Mouse (Mus musculus) erythroblast, embryonic 14.5 days (primary cell): ENCODE measurements around the gene Fbn1. TPM values are rescaled to one million over a fixed set of nuclear protein-coding genes. Genes with fewer than 3 reads are reported as not detected.

Experiments used
- H3K27me3 ChIP-seq: 2 replicates; pipeline ENCODE4 v1.6.1; 2012; ENCODE audit warnings: inconsistent platforms; ENCODE audit not compliant: control insufficient read depth
- H3K36me3 ChIP-seq: 2 replicates; pipeline ENCODE4 v1.6.1; 2012; ENCODE audit warnings: mild to moderate bottlenecking, inconsistent platforms; ENCODE audit not compliant: control insufficient read depth
- H3K4me1 ChIP-seq: 2 replicates; pipeline ENCODE4 v1.6.1; 2012; ENCODE audit warnings: inconsistent platforms; ENCODE audit not compliant: control insufficient read depth
- H3K4me3 ChIP-seq: replicated peaks from 2 replicates; pipeline ENCODE3; 2012; ENCODE audit warnings: moderate library complexity, mild to moderate bottlenecking, inconsistent platforms
- H3K9me3 ChIP-seq: 2 replicates; pipeline ENCODE4 v1.6.1; 2012; ENCODE audit warnings: low read length, inconsistent platforms, mixed read lengths; ENCODE audit not compliant: control insufficient read depth
- GATA1 ChIP-seq: IDR thresholded peaks from 2 replicates; pipeline ENCODE4 v1.6.1; 2012; ENCODE audit warnings: low read length, inconsistent platforms, mixed read lengths
- TAL1 ChIP-seq: IDR thresholded peaks from 3 replicates; pipeline ENCODE4 v1.6.1; 2012; ENCODE audit warnings: low read length, inconsistent platforms, mixed read lengths
- polyA plus RNA-seq: library from polyadenylated mRNA; stranded (reverse); fragments of >175 nt; gene quantifications from 2 replicates; pipeline ENCODE4 v1.2.3, GENCODE M21; 2012

The Fbn1 gene
- polyA plus RNA-seq, 1 experiment = not detected

GRCm38 (mm10) chr2:125473228-125473627 is 34.6 kb downstream of the Fbn1 start:
- no peaks in the 10 kb centered on the region for H3K36me3 ChIP-seq
- no peak for TF ChIP-seq TAL1
- TF ChIP-seq GATA1 = no peak
- no peaks in the 10 kb centered on the region for H3K9me3 ChIP-seq

GRCm38 (mm10) chr2:125471721-125472120 is 36.1 kb downstream of the Fbn1 start:
- no peaks in the 10 kb centered on the region for H3K4me1 ChIP-seq
- no peaks in the 10 kb centered on the region for H3K9me3 ChIP-seq
- no peaks in the 10 kb centered on the region for H3K27me3 ChIP-seq
- H3K36me3 ChIP-seq = no peaks in the 10 kb centered on the region
- TF ChIP-seq GATA1 (no peak), TAL1 (no peak)
- H3K4me3 ChIP-seq = no peak overlapping the region

More at GRCm38 (mm10) chr2:125473228-125473627, 34.6 kb downstream of the Fbn1 start:
- Histone ChIP-seq H3K4me1 (no peaks in the 10 kb centered on the region), H3K4me3 (no peak overlapping the region), H3K27me3 (no peaks in the 10 kb centered on the region)

- H3K27me3 ChIP-seq = no peaks in the 10 kb centered on the region
- no peaks in the 10 kb centered on the region for H3K36me3 ChIP-seq
- no peak overlapping the region for H3K4me3 ChIP-seq
- no peaks in the 10 kb centered on the region for H3K9me3 ChIP-seq
- no peaks in the 10 kb centered on the region for H3K4me1 ChIP-seq
- TF ChIP-seq TAL1 (no peak), GATA1 (no peak)
These were observed 37.1 kb downstream of the Fbn1 start for GRCm38 (mm10) chr2:125470553-125471295.

- no peaks in the 10 kb centered on the region for H3K9me3 ChIP-seq
- H3K4me1 ChIP-seq = no peaks in the 10 kb centered on the region
- H3K27me3 ChIP-seq = no peaks in the 10 kb centered on the region
- H3K36me3 ChIP-seq = no peaks in the 10 kb centered on the region
- no peak overlapping the region for H3K4me3 ChIP-seq
- TF ChIP-seq TAL1 (no peak), GATA1 (no peak)
These were observed 43.8 kb downstream of the Fbn1 start for GRCm38 (mm10) chr2:125464036-125464435.

GRCm38 (mm10) chr2:125459087-125459486 is 48.7 kb downstream of the Fbn1 start:
- Histone ChIP-seq H3K4me3 (no peak overlapping the region), H3K27me3 (no peaks in the 10 kb centered on the region), H3K36me3 (no peaks in the 10 kb centered on the region), H3K9me3 (no peaks in the 10 kb centered on the region), H3K4me1 (no peaks in the 10 kb centered on the region)
- TF ChIP-seq GATA1 = no peak
- no peak for TF ChIP-seq TAL1

- Histone ChIP-seq H3K27me3 (no peaks in the 10 kb centered on the region), H3K4me1 (no peaks in the 10 kb centered on the region), H3K4me3 (no peak overlapping the region), H3K9me3 (no peaks in the 10 kb centered on the region), H3K36me3 (no peaks in the 10 kb centered on the region)
- TF ChIP-seq GATA1 = no peak
- TF ChIP-seq TAL1 = no peak
These were observed 51.6 kb downstream of the Fbn1 start for GRCm38 (mm10) chr2:125456059-125456789.

- no peaks in the 10 kb centered on the region for H3K4me1 ChIP-seq
These were observed 53.0 kb downstream of the Fbn1 start for GRCm38 (mm10) chr2:125454781-125455180.

GRCm38 (mm10) chr2:125452369-125453097 is 55.3 kb downstream of the Fbn1 start:
- Histone ChIP-seq H3K4me1 (no peaks in the 10 kb centered on the region), H3K27me3 (no peaks in the 10 kb centered on the region), H3K4me3 (no peak overlapping the region), H3K9me3 (no peaks in the 10 kb centered on the region), H3K36me3 (no peaks in the 10 kb centered on the region)
- no peak for TF ChIP-seq TAL1
- no peak for TF ChIP-seq GATA1

More at GRCm38 (mm10) chr2:125454781-125455180, 53.0 kb downstream of the Fbn1 start:
- no peak overlapping the region for H3K4me3 ChIP-seq
- H3K9me3 ChIP-seq = no peaks in the 10 kb centered on the region
- H3K27me3 ChIP-seq = no peaks in the 10 kb centered on the region
- no peaks in the 10 kb centered on the region for H3K36me3 ChIP-seq
- TF ChIP-seq TAL1 = no peak
- no peak for TF ChIP-seq GATA1

- Histone ChIP-seq H3K36me3 (no peaks in the 10 kb centered on the region), H3K4me1 (no peaks in the 10 kb centered on the region), H3K27me3 (no peaks in the 10 kb centered on the region), H3K9me3 (no peaks in the 10 kb centered on the region), H3K4me3 (no peak overlapping the region)
- no peak for TF ChIP-seq TAL1
- no peak for TF ChIP-seq GATA1
These were observed 58.4 kb downstream of the Fbn1 start for GRCm38 (mm10) chr2:125449361-125449760.
